Mouse (Mus musculus): ENCODE results near the gene Gm9913. TPM values are rescaled to one million over a fixed set of nuclear protein-coding genes. Genes with fewer than 3 reads are reported as not detected.

The Gm9913 gene
- polyA plus RNA-seq, 1 experiment from 2014 or later = 0.13 TPM

DNA sequence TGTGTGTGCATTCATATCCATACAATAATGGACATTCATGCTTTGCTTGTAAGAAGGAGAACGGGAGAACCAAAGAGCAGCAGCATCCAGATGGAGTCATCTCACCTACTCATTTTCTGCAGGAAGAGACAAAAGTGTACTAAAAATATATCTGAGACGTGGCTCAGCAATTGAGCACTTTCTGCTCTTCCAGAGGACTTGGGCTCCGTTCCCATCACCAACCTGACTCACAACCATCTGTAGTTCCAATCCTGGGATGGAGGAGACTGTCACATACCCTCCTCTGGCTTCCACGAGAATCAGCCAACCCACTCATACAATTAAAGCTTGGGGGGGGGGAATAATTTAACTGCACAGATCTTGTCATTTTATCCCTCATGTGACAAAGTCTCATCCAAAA is 23.8 kb upstream of the Gm9913 start:
- Histone ChIP-seq H3K4me2 (no peak overlapping the region), H3K4me3 (no peak overlapping the region), H3K27ac (replicated peaks) (no peak overlapping the region), H3K9ac (no peak overlapping the region), H3K27me3 (no peaks in the 10 kb centered on the region), H3K9me3 (no peaks in the 10 kb centered on the region), H3K4me1 (replicated peaks) (no peaks in the 10 kb centered on the region), H3K36me3 (no peaks in the 10 kb centered on the region)
- 90% methylated on average over 4 of the region's 4 CpGs for WGBS
- no peak for ATAC-seq (ENCODE audit: low FRiP score, low read depth)

GRCm38 (mm10) chr2:125481531-125482317 is 23.2 kb upstream of the Gm9913 start:
- Histone ChIP-seq H3K27me3 (no peaks in the 10 kb centered on the region), H3K4me3 (no peak overlapping the region), H3K9me3 (no peaks in the 10 kb centered on the region), H3K4me2 (no peak overlapping the region), H3K9ac (no peak overlapping the region), H3K36me3 (no peaks in the 10 kb centered on the region), H3K4me1 (replicated peaks) (no peaks in the 10 kb centered on the region), H3K27ac (replicated peaks) (no peak overlapping the region)
- ATAC-seq (ENCODE audit: low FRiP score, low read depth) = no peak
- 90% methylated on average over 9 of the region's 9 CpGs for WGBS

DNA sequence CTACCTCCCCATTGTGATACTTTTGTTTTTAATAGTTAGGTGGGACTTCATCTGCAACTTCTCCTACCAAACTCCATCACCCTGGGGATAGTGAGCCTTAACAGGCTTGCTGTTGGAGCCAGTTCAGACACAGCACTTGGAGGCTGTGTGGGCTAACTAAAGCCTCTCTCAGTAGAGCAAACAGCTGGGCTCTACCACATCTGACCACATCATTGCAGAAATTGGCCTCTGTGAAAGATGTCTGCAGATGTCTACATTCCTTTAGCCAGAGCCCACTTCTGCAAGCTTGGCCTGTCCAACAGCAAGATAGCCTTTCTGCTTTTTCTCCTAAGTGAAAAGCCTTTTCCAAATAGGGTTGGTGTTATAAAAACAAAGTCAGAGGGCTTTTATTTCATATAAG is 20.7 kb upstream of the Gm9913 start:
- Histone ChIP-seq H3K27me3 (no peaks in the 10 kb centered on the region), H3K4me1 (replicated peaks) (no peaks in the 10 kb centered on the region), H3K27ac (replicated peaks) (no peak overlapping the region), H3K4me3 (no peak overlapping the region), H3K9me3 (no peaks in the 10 kb centered on the region), H3K4me2 (no peak overlapping the region), H3K36me3 (no peaks in the 10 kb centered on the region), H3K9ac (no peak overlapping the region)
- no peak for ATAC-seq (ENCODE audit: low FRiP score, low read depth)

GRCm38 (mm10) chr2:125484910-125485309 is 20.0 kb upstream of the Gm9913 start:
- 78% methylated on average over 9 of the region's 9 CpGs for WGBS

GRCm38 (mm10) chr2:125489979-125490378 is 14.9 kb upstream of the Gm9913 start:
- H3K4me1 ChIP-seq (replicated peaks) = no peaks in the 10 kb centered on the region
- 100% methylated on average over 1 of the region's 1 CpGs for WGBS

More at GRCm38 (mm10) chr2:125484910-125485309, 20.0 kb upstream of the Gm9913 start:
- H3K27ac ChIP-seq (replicated peaks) = no peak overlapping the region
- no peak overlapping the region for H3K4me3 ChIP-seq
- no peak overlapping the region for H3K9ac ChIP-seq
- no peaks in the 10 kb centered on the region for H3K9me3 ChIP-seq
- H3K4me1 ChIP-seq (replicated peaks) = no peaks in the 10 kb centered on the region
- H3K36me3 ChIP-seq = no peaks in the 10 kb centered on the region
- H3K4me2 ChIP-seq = no peak overlapping the region
- no peak for ATAC-seq (ENCODE audit: low FRiP score, low read depth)
- H3K27me3 ChIP-seq = no peaks in the 10 kb centered on the region

GRCm38 (mm10) chr2:125492050-125492900 is 12.6 kb upstream of the Gm9913 start:
- no peaks in the 10 kb centered on the region for H3K9me3 ChIP-seq
- no peaks in the 10 kb centered on the region for H3K36me3 ChIP-seq
- H3K4me2 ChIP-seq = no peak overlapping the region
- H3K4me3 ChIP-seq = no peak overlapping the region
- WGBS = 81% methylated on average over 15 of the region's 15 CpGs
- no peaks in the 10 kb centered on the region for H3K4me1 ChIP-seq (replicated peaks)
- no peak overlapping the region for H3K27ac ChIP-seq (replicated peaks)
- ATAC-seq (ENCODE audit: low FRiP score, low read depth) = no peak
- H3K27me3 ChIP-seq = no peaks in the 10 kb centered on the region
- H3K9ac ChIP-seq = no peak overlapping the region

More at GRCm38 (mm10) chr2:125489979-125490378, 14.9 kb upstream of the Gm9913 start:
- H3K4me2 ChIP-seq = no peak overlapping the region
- H3K9me3 ChIP-seq = no peaks in the 10 kb centered on the region
- ATAC-seq (ENCODE audit: low FRiP score, low read depth) = no peak
- no peaks in the 10 kb centered on the region for H3K27me3 ChIP-seq
- no peak overlapping the region for H3K9ac ChIP-seq
- no peak overlapping the region for H3K27ac ChIP-seq (replicated peaks)
- no peaks in the 10 kb centered on the region for H3K36me3 ChIP-seq
- H3K4me3 ChIP-seq = no peak overlapping the region

DNA sequence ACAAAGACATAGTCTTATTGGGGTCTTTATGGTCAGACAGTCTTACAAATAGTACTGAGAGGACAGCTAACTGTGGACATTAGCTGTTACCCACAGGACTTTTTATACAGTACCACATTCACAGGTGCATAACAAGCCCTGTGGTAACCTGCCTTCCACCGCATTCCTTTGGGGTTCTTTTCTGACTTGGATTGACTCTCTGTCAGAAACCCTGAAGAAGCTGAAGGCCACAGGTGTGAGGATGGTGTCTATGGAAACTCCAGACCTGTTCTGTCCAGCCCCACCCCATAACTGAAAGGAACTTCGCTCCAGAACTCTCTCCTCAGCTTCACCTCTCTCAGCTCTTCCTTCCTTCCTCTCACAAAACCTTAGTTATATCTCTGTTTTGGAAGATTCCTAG is 10.6 kb upstream of the Gm9913 start:
- Histone ChIP-seq H3K36me3 (no peaks in the 10 kb centered on the region), H3K4me2 (no peak overlapping the region), H3K9ac (no peak overlapping the region), H3K27me3 (no peaks in the 10 kb centered on the region), H3K27ac (replicated peaks) (no peak overlapping the region), H3K4me3 (no peak overlapping the region), H3K4me1 (replicated peaks) (no peaks in the 10 kb centered on the region), H3K9me3 (no peaks in the 10 kb centered on the region)
- no peak for ATAC-seq (ENCODE audit: low FRiP score, low read depth)
- 97% methylated on average over 2 of the region's 2 CpGs for WGBS

GRCm38 (mm10) chr2:125494831-125495812 is 9.8 kb upstream of the Gm9913 start:
- Histone ChIP-seq H3K4me3 (no peak overlapping the region), H3K27me3 (no peaks in the 10 kb centered on the region), H3K36me3 (no peaks in the 10 kb centered on the region), H3K27ac (replicated peaks) (no peak overlapping the region), H3K4me1 (replicated peaks) (no peaks in the 10 kb centered on the region), H3K4me2 (no peak overlapping the region), H3K9me3 (no peaks in the 10 kb centered on the region), H3K9ac (no peak overlapping the region)
- no peak for ATAC-seq (ENCODE audit: low FRiP score, low read depth)
- 93% methylated on average over 20 of the region's 20 CpGs for WGBS

DNA sequence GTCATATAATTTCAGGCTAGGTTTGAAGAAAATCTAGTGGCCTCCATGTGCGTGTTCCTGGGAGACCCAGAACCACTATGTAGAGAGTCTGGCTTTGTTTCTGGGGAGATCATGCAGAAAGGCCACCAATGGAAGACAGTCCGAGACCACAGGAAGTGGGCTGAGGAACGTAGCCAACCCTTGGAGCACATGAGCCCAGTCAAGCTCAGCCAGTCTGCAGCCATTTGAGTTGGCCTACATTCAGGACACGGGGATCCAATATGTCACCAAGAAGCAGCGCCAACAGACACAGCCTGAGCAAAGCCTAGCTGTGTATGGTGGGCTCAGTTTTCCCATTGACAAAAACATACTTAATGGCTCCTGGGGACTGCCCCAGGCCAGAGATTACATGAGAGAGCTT is 8.2 kb upstream of the Gm9913 start:
- WGBS = 88% methylated on average over 5 of the region's 5 CpGs
- Histone ChIP-seq H3K9me3 (no peaks in the 10 kb centered on the region), H3K4me2 (no peak overlapping the region), H3K4me1 (replicated peaks) (no peaks in the 10 kb centered on the region), H3K4me3 (no peak overlapping the region), H3K27me3 (no peaks in the 10 kb centered on the region), H3K27ac (replicated peaks) (no peak overlapping the region), H3K9ac (no peak overlapping the region), H3K36me3 (no peaks in the 10 kb centered on the region)
- no peak for ATAC-seq (ENCODE audit: low FRiP score, low read depth)

DNA sequence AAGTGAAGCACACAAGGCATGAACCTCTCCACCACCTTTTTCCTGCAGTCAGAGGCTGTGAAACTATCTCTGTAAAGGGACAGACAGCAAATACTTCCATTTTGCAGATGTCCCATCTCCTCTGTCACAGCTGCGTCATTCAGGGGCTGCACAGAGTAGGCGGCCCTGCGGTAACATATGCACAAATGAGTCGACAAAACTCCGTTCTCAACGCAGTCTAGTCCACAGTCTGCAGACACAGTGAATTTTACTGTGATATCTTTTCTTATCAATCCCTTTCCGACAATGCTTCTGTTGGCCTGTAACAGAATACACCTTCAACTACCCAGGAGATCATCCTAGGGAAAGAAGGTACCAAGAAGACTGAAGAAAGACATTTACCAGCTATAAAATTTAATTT is 6.7 kb upstream of the Gm9913 start:
- Histone ChIP-seq H3K9me3 (no peaks in the 10 kb centered on the region), H3K27me3 (no peaks in the 10 kb centered on the region), H3K27ac (replicated peaks) (no peak overlapping the region), H3K36me3 (no peaks in the 10 kb centered on the region), H3K9ac (no peak overlapping the region), H3K4me2 (no peak overlapping the region), H3K4me1 (replicated peaks) (no peaks in the 10 kb centered on the region), H3K4me3 (no peak overlapping the region)
- ATAC-seq (ENCODE audit: low FRiP score, low read depth) = no peak
- WGBS = 94% methylated on average over 7 of the region's 7 CpGs

- H3K27ac ChIP-seq (replicated peaks) = no peak overlapping the region
- H3K4me2 ChIP-seq = no peak overlapping the region
- no peaks in the 10 kb centered on the region for H3K9me3 ChIP-seq
- H3K9ac ChIP-seq = no peak overlapping the region
- peaks cover 11% of the 10 kb centered on the region for H3K4me1 ChIP-seq (replicated peaks)
- H3K36me3 ChIP-seq = no peaks in the 10 kb centered on the region
- no peaks in the 10 kb centered on the region for H3K27me3 ChIP-seq
- ATAC-seq (ENCODE audit: low FRiP score, low read depth) = no peak
- no peak overlapping the region for H3K4me3 ChIP-seq
Observed at GRCm38 (mm10) chr2:125501526-125501925, 3.4 kb upstream of the Gm9913 start.
